Mouse (Mus musculus): ENCODE results near the gene Fthl17c.
A peak's percentile ranks its signal among the peaks of the same experiment; 100 is the strongest.
"Not testable (repeated sequence)": the region's sequence is repeated elsewhere in the genome, so short reads cannot be mapped to it uniquely, and the experiment has no call there.

Gene Fthl17c

GRCm38 (mm10) chrX:8976459-8976858, at the start of gene Fthl17c:
Gene Fthl17c (minus strand): TSS chrX:8976559.
- not testable (repeated sequence) for DNase-seq (ENCODE audit: low read depth, low spot score)

GRCm38 (mm10) chrX:9019481-9019880, 43.1 kb upstream of the Fthl17c start:
- DNase-seq (ENCODE audit: low read depth, low spot score), result no peak

DNA sequence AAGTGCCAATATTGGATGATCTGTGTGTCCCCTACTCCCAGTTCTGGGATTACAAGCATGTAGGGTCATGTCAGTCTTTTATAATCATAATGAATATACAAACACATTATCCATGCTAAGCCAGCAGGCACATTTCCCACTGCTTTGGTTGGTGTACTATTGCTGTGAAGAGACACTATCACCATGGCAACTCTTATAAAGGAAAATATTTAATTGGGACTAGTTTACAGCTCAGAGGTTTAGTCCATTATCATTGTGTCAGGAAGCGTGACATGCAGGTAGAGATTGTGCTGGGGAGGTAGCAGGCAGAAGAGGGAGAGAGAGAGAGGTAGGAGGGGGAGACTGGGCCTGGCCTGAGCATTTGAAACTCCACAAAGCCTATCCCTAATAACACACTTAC, 39.7 kb upstream of the Fthl17c start:
- no peak for DNase-seq (ENCODE audit: low read depth, low spot score)

DNA sequence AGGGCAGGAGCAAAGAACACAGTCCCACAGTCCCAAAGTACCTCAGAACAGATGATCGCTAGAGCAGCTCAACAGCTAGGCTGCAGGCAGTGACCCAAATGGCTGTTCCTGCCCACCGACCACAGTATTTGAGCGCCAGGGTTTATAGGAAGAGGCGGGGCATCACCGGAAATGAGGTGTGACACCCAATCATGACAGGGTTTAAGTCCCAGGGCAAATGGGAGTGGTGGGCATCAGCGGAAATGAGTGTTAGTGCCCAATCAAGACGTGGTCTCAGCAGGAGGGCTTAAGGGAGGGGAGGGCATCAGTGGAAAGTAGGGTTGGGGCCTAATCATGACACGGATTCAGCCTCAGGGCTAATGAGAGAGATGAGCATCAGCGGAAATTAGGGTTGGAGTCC, 10.3 kb upstream of the Fthl17c start, which contains the start of gene Fthl17d:
Fthl17d (minus strand) TSS at position 101 of the 400 bp plus-strand sequence.
- DNase-seq (ENCODE audit: low read depth, low spot score), result not testable (repeated sequence)

DNA sequence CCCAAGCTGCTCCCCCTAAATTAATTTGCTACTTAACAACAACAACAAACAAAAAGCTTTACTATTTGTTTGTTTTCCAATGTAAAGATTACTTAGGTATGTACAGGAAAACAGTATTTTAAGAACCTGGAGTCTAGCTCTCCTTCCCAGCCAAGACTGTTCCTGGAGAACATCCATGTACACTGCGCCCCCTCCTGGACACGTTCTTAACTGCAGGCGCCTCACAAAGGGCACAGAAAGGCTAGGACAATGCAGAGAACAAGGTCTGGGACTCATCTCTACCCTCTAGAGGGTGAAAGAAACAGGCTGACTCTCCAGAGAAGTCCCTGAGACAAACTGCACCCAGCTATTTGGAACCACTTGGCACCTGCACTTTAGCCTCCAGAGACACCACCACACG, 11.7 kb downstream of the Fthl17c start:
- peak; percentile 13 for DNase-seq (ENCODE audit: low read depth, low spot score)

GRCm38 (mm10) chrX:8962875-8963274, 13.5 kb downstream of the Fthl17c start, which contains the start of gene Fthl17b:
Gene Fthl17b (minus strand): TSS chrX:8962975.
- not testable (repeated sequence) for DNase-seq (ENCODE audit: low read depth, low spot score)

- peak; percentile 80 for DNase-seq (ENCODE audit: low read depth, low spot score)
These were observed 28.1 kb downstream of the Fthl17c start for GRCm38 (mm10) chrX:8948130-8948805.

DNA sequence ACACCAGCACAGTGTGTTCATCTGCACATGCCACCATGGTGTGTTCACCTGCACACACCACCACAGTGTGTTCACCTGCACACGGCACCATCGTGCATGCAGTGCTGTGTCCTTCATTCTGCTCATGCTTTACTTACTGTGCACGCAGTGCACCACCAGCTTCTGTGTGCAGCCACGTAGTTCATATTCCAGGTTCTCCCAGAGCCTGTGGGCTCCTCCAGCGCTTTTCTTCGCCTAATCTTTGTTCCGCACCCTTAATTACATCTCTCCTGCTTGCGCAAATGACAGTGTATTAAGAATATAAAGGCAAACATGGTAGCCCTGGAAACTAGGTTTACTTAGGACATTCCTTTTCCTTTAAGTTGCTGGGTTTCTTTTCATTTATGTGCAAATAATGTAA, 32.3 kb downstream of the Fthl17c start:
- no peak for DNase-seq (ENCODE audit: low read depth, low spot score)

DNA sequence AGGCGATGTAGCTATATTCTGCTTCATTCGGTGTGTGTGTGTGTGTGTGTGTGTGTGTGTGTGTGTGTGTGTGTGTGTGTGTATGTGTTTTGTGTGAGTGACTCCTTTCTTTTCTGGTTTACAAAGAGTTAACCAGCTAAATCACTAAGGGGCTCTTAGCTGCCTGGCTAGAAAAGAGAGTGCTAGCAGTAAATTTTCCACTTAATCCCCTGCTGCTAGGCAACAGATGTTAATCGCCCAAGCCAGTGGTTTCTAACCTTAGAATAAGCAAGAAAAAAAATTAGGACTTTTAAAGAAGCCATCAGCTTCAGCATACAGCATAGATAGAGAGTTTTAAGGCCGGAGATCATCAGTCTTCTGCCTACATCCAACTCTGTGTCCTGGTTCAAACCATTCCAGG, 49.1 kb downstream of the Fthl17c start:
- DNase-seq (ENCODE audit: low read depth, low spot score), result no peak
